Mouse (Mus musculus) spleen, adult 18-20 months (tissue): Measurements from ENCODE around the gene Fam161a.
"Not testable (repeated sequence)": the region's sequence is repeated elsewhere in the genome, so short reads cannot be mapped to it uniquely, and the experiment has no call there.

Source experiments
- DNase-seq, 2 experiments: peaks; one replicate each; pipeline ENCODE4 v3.0.0; 2022; ENCODE audit warnings: mixed read lengths in 2 of 2

The Fam161a gene

DNA sequence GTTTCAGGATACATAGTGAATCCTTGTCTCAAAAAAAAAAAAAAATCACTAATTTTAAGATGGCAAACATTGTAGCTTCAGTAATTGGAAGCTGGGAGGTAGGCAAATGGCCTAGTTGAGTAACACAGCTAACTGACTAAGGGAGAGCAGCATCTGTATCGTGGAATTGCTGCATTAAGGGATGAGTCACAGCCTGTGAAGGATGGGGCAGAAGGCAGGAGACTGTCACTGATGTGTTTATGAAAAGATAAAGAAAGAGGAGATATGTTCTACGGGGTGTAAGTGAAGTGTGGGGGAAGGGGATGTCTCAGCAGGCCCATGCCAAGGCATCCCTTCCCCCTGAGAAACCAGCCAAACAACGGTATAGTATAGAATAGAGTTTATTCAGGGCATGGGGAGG lies 56.5 kb downstream of the Fam161a start:
- DNase-seq = no peak

DNA sequence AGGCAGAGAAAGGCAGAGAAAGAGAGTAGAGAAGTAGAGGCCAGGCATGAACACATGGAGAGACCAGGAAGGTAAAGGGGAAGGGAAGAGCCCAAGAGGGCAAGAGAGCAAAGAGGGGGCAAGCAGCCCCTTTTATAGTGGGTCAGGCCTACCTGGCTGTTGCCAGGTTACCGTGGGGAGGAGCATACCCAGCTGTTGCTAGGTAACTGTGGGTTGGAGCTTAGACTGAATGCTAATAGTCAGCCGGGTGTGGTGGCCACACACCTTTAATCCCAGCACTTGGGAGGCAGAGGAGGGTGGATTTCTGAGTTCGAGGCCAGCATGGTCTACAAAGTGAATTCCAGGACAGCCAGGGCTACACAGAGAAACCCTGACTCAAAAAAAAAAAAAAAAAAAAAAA lies 56.9 kb downstream of the Fam161a start:
- not testable (repeated sequence) for DNase-seq

DNA sequence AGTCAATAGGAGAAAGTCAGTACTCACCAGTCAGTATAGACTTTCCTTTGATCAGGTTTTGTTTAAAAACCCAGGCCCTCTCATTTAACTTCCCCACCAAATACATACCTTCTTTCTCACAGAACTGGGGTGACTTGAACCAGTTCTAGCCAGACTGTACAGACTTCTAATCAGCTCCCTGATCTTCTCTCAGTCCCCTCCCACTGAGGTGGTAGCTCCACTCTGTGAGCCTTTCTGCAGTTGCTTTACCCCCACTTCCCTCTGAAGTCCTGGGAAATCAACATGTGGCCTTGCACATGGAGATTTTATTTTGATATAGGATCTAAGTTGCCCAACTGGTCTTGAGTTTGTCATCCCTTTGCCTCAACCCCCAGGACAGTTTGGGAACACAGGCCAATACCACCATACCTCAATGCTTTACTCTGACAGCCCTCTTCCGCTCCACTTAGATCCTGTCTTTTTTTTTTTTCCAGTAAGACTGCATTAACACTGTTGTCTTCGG lies 57.9 kb downstream of the Fam161a start:
- DNase-seq = no peak

DNA sequence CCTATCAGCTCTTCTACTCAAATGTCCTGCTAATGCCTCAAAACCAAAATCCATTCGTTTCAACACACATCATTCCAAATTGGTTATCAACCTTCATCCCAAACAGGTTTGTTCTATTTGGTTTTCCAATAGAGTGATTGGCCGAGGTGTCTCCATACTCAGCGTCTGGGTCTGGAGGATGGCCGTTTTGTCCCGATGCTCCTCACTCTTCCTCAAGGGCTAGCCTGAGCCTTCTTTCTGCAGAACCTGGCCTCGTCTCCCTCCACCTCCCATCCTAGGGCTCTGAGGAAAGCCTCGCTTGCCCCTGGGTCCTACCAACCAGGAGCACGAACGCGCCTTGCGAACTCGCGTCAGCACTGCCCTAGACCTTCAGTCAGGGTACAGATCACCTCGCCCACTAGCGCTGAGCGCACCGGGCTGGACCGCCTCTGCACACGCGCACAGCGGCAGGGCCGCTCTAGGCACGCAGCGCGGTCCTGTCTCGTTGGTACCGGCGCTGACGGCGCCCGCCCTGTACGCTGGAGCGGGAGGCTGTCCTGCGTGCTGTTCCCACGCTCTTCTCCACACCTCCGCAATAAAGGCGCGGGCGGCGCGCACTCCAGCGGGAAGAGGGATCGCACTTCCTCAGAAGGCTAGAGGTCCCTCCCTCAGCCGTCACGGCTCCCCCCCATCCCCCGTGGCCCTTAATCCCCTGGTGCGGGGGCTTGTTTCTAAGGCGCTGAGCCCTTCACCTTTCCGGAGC lies 60.2 kb downstream of the Fam161a start:
- peak; percentile 63 to 74 for DNase-seq

DNA sequence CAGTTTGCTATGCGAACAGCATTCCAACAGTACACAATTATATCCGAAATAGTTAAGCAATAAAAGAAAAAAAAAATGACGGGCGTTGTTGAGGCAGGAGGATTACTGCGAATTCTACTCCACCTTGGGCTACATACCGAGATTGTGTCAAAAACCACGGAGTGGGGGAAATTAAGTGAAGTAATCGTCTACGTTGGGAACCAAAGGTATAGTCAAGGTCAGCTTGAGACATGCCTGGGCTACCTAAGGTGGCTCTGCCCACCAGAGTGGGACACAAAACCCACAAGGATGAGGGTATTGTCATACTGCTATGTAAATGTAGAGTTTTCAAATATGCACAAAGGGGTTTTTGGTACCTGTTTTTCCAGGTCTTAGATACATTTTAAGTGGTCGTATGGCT lies 60.9 kb downstream of the Fam161a start:
- DNase-seq = no peak

DNA sequence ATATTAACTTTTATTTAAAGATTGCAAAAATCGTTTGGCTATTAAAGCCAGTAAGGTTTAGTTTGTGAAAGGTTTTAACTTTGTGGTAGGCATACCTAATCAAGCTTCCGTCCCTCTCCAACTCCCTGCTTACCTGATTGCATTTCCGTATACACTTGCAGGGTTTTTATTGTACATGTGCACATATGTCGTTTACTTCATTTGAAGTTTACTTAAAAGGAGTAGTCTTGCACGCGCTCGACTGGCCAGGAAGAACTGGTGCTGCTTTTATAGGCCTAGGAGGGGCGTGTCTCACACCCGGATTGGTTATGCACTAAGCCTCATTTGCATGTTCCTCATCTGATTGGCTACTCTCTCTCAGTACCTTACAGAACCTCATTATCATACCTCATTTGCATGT lies 61.7 kb downstream of the Fam161a start:
- DNase-seq = not testable (repeated sequence)

DNA sequence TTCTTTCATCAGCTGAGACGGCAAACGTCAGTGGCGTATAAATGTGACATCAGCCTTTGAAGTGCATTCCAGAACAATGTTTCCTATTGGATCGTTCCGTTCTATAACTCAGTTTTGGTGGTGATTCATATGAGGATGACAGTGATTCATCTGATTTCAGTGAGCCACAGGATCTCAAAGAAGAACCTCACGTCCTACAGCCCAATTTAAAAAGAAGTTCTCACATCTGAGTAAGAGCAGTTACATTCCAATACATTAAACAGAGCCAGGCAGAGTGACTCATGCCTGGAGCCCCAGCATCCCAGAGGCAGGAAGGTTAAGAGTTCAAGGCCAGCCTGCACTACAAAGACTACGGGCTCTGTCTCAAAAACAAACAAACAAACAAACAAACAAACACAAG lies 67.5 kb downstream of the Fam161a start:
- DNase-seq = no peak

DNA sequence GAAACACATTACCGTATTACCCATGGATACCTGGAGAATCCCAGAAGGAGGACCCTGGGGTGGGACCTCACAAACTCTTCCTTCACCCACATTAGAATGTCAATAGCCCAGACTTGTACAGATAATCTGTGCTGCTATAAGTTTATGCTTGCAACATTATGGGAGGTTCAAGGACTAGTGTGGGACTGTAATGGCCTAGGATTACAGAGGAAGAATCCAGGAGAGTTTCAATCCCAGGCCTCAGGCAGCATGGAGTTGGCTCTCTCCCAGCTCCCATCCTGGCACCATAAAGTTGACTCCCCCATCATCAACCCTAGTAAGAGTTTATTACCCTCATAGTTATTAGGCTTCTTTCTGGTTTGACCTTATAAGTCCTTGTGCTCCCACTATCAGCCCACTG lies 71.2 kb downstream of the Fam161a start:
- DNase-seq = no peak
